ENCODE assay signal across 27 mouse cellular contexts in the genomic region with DNA sequence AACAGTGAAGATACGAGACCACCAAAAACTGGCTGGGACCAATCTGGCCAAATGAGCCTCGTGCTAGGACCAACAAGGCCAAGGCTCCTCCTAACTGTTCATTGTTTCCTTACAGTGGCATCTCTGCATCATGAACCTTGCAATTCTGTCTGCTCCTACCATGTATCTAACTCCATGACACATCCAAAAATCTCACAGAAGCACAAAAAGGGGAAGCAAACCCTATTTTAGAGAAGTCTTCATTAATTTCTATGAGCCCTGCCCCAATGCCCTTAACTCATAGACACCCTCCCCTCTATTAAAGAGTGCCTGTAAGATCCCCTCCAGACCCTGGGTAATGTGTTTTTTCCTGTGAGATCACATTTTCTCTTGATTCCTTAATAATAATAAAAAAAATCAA.
"Had no signal": no experiment of that assay in that cellular context is flagged by ENCODE, and none has a peak within 500 bp of the region (broad histone marks: within the 10 kb centered on the region; RNA-seq: fewer than 3 reads in every experiment).

No protein-coding gene starts in this region.

- ATAC-seq: hindbrain, embryonic 16.5 days; inflammation-experienced regulatory T-cells, adult 6 months; intestine, embryonic 15.5 days; intestine, postnatal 0 days; liver, embryonic 12.5 days had no signal

- H3K4me1 ChIP-seq: hindbrain, embryonic 10.5 days; hindbrain, embryonic 12.5 days; limb, embryonic 10.5 days; limb, embryonic 12.5 days had no signal

- H3K36me3 ChIP-seq: heart, embryonic 13.5 days; heart, embryonic 15.5 days; hindbrain, embryonic 10.5 days; hindbrain, embryonic 12.5 days; intestine, embryonic 15.5 days; limb, embryonic 10.5 days; limb, embryonic 12.5 days; liver, embryonic 12.5 days had no signal

- H3K27me3 ChIP-seq: heart, embryonic 13.5 days; heart, embryonic 15.5 days; hindbrain, embryonic 12.5 days; intestine, embryonic 15.5 days; limb, embryonic 12.5 days; liver, embryonic 12.5 days had no signal

- H3K27ac ChIP-seq: gastrocnemius, adult 2 months; heart, adult 2 months; heart, embryonic 15.5 days; hindbrain, embryonic 10.5 days; hindbrain, embryonic 12.5 days; hindbrain, embryonic 14.5 days; intestine, embryonic 15.5 days; layer of hippocampus, adult 2 months; limb, embryonic 10.5 days; limb, embryonic 12.5 days; liver, embryonic 12.5 days had no signal

- DNase-seq: gastrocnemius, adult 2 months; gastrocnemius, postnatal 10 days; gastrocnemius, postnatal 25 days; heart, adult 2 months; heart, postnatal 14 days; heart, postnatal 4 days; kidney, adult 18-20 months; kidney, adult 8-10 months; kidney, postnatal 10 days; kidney, postnatal 25 days; kidney, postnatal 4 days; liver had no signal

- H3K9me3 ChIP-seq: heart, embryonic 13.5 days; heart, embryonic 15.5 days; hindbrain, embryonic 10.5 days; hindbrain, embryonic 12.5 days; intestine, embryonic 15.5 days; limb, embryonic 10.5 days; limb, embryonic 12.5 days; liver, embryonic 12.5 days had no signal

- H3K4me3 ChIP-seq: gastrocnemius, adult 2 months; heart, adult 2 months; heart, embryonic 13.5 days; heart, embryonic 15.5 days; hindbrain, embryonic 10.5 days; hindbrain, embryonic 12.5 days; intestine, embryonic 15.5 days; layer of hippocampus, adult 2 months; left cerebral cortex, adult 2 months; limb, embryonic 10.5 days; limb, embryonic 12.5 days; liver, embryonic 12.5 days had no signal

- H3K4me2 ChIP-seq: heart, embryonic 11.5 days; heart, embryonic 13.5 days; heart, embryonic 15.5 days; hindbrain, embryonic 12.5 days; hindbrain, embryonic 14.5 days; intestine, embryonic 15.5 days; limb, embryonic 12.5 days; liver, embryonic 12.5 days had no signal

- H3K9ac ChIP-seq: heart, embryonic 13.5 days; heart, embryonic 15.5 days; hindbrain, embryonic 12.5 days; hindbrain, embryonic 14.5 days; intestine, embryonic 15.5 days; limb, embryonic 12.5 days; liver, embryonic 12.5 days had no signal
